Mouse (Mus musculus): ENCODE results near the gene Olfr155. TPM values are rescaled to one million over a fixed set of nuclear protein-coding genes. Genes with fewer than 3 reads are reported as not detected.

Gene Olfr155
- polyA plus RNA-seq (2012; fragmentation: generic; extraction: Trizol), result not detected

DNA sequence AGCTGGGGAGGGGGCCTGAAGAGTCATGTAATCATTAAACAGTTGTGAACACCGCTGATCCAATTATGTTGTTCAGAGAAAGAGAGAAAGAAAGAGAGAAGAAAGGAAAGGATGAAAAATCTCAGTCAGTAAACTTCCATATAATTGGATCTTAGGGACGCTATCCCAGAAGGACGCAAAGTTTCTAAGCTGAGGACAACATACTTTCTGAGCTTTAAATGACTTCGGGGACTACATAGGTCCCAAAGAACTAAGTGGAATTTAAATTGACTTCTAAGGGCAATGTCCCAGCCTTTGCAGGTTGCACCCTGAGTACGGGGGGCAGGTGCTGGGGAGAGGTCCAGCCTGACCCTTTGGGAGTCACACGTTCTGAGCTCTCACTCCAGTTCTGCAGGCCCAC, at the start of gene Olfr155:
Gene Olfr155, plus strand, starts transcription at position 301 of the 400 bp plus-strand sequence.
- no peak within 1 kb of the TSS for H3ac ChIP-seq (ENCODE audit: control insufficient read depth, insufficient read length)
- no peaks in the 10 kb centered on the region for H3K79me2 ChIP-seq (ENCODE audit: control insufficient read depth, insufficient read depth)
- no peak within 1 kb of the TSS for H3K4me3 ChIP-seq
- H3K36me3 ChIP-seq (ENCODE audit: control insufficient read depth, insufficient read depth), result no peaks in the 10 kb centered on the region
- TF ChIP-seq POLR2A (IDR thresholded peaks at IDR 0.05; ENCODE audit: insufficient read length, low read depth) (no peak), E2F4 (IDR thresholded peaks at IDR 0.05; ENCODE audit: insufficient read depth) (no peak), TCF3 (IDR thresholded peaks at IDR 0.05; ENCODE audit: insufficient read length, low read depth) (no peak), TCF12 (IDR thresholded peaks at IDR 0.05; ENCODE audit: insufficient read depth, poor library complexity, severe bottlenecking) (no peak)
- H3K27me3 ChIP-seq (ENCODE audit: control insufficient read depth, insufficient read depth, insufficient read length), result peaks cover 35% of the 10 kb centered on the region
- no peak within 1 kb of the TSS for H3K4me2 ChIP-seq (ENCODE audit: low read depth)

DNA sequence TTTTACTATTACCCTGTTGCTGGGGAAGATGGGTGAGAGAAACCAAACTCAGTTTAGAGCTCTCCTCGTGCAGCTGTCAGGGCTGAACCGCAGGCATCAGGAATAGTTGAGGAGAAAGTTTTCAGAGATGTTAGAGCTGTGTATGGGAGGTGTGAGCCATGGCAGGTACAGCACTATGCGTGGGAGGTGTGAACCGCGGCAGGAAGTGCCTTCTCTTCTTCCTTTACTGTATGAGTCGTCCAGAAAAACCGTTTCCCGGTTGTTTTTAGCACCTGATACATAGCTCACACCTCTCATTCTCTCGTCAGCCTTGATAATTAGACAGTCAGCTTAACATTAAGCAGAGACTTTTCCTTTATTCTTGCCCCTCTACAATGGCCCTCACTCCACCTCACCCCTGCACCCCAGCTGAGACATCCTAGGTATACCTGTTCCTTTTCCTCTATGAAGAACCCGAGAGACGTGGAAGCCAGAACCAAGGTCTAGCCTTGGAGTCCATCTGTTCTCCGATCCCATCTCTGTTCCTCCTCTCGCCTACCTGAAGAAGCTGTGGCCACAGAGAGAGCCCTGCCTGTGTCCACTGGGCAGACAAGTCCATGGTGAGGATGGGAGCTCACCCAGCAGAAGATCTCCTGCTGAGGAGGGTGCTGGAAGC, 28.3 kb upstream of the Olfr155 start:
- Histone ChIP-seq H3K27me3 (ENCODE audit: control insufficient read depth, insufficient read depth, insufficient read length) (peaks cover 58% of the 10 kb centered on the region), H3K4me2 (ENCODE audit: low read depth) (no peak overlapping the region), H3K4me3 (no peak overlapping the region), H3K36me3 (ENCODE audit: control insufficient read depth, insufficient read depth) (no peaks in the 10 kb centered on the region), H3K79me2 (ENCODE audit: control insufficient read depth, insufficient read depth) (no peaks in the 10 kb centered on the region), H3ac (ENCODE audit: control insufficient read depth, insufficient read length) (no peak overlapping the region)
- TF ChIP-seq USF1 (IDR thresholded peaks at IDR 0.05; ENCODE audit: low read depth) (no peak), POLR2A (IDR thresholded peaks at IDR 0.05; ENCODE audit: insufficient read length, low read depth) (no peak), SRF (IDR thresholded peaks at IDR 0.05; ENCODE audit: control insufficient read depth, insufficient read length, low read depth) (no peak), E2F4 (IDR thresholded peaks at IDR 0.05; ENCODE audit: insufficient read depth) (no peak), CEBPB (IDR thresholded peaks at IDR 0.05; ENCODE audit: insufficient read depth, poor library complexity, severe bottlenecking) (no peak), REST (IDR thresholded peaks at IDR 0.05; ENCODE audit: insufficient read depth, insufficient read length) (no peak), MYOD1 (IDR thresholded peaks at IDR 0.05; ENCODE audit: control insufficient read depth in 1 of 3, insufficient read length in 2 of 3, low read depth in 2 of 3) (no peak), POLR2AphosphoS2 (IDR thresholded peaks at IDR 0.05; ENCODE audit: insufficient read length, low read depth) (no peak), TCF3 (IDR thresholded peaks at IDR 0.05; ENCODE audit: insufficient read length, low read depth) (no peak), MAX (IDR thresholded peaks at IDR 0.05; ENCODE audit: low read depth) (no peak), TCF12 (IDR thresholded peaks at IDR 0.05; ENCODE audit: insufficient read depth, poor library complexity, severe bottlenecking) (no peak), MYOG (IDR thresholded peaks at IDR 0.05; ENCODE audit: control insufficient read depth in 1 of 3, insufficient read depth in 1 of 3, insufficient read length in 2 of 3, low read depth in 2 of 3) (no peak)

DNA sequence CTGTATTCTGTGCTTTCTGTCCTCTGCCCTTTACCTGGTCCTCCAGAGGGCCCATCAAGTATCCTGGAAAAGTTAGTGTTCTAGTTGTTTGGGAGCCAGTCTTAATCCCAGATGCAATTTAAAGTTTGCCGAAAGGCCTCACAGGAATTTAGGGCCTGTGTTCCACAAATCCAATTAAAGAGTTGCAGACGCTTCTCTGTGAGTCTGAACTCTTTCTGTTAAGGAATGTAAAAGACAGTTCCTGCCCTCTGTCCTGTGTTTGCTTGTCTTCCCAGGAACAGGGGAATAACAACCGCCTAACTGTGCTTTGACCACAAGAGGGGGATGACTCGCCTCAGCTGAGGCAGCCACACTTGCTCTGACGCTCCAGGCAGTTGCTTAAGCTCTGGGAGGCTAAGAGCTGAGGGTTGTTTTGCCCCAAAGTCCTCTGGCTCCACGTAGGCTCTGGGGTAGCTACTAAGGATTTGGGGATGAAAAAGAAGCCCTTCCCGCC, 27.5 kb upstream of the Olfr155 start, which contains the start of gene Olfr156:
Gene Olfr156, minus strand, starts transcription at position 51 of the 493 bp plus-strand sequence.
- TF ChIP-seq POLR2A (IDR thresholded peaks at IDR 0.05; ENCODE audit: insufficient read length, low read depth) (no peak), MAX (IDR thresholded peaks at IDR 0.05; ENCODE audit: low read depth) (no peak), REST (IDR thresholded peaks at IDR 0.05; ENCODE audit: insufficient read depth, insufficient read length) (no peak), MYOD1 (IDR thresholded peaks at IDR 0.05; ENCODE audit: control insufficient read depth in 1 of 3, insufficient read length in 2 of 3, low read depth in 2 of 3) (no peak), USF1 (IDR thresholded peaks at IDR 0.05; ENCODE audit: low read depth) (no peak), CEBPB (IDR thresholded peaks at IDR 0.05; ENCODE audit: insufficient read depth, poor library complexity, severe bottlenecking) (no peak), TCF12 (IDR thresholded peaks at IDR 0.05; ENCODE audit: insufficient read depth, poor library complexity, severe bottlenecking) (no peak), SRF (IDR thresholded peaks at IDR 0.05; ENCODE audit: control insufficient read depth, insufficient read length, low read depth) (no peak), TCF3 (IDR thresholded peaks at IDR 0.05; ENCODE audit: insufficient read length, low read depth) (no peak), E2F4 (IDR thresholded peaks at IDR 0.05; ENCODE audit: insufficient read depth) (no peak), POLR2AphosphoS2 (IDR thresholded peaks at IDR 0.05; ENCODE audit: insufficient read length, low read depth) (no peak), MYOG (IDR thresholded peaks at IDR 0.05; ENCODE audit: control insufficient read depth in 1 of 3, insufficient read depth in 1 of 3, insufficient read length in 2 of 3, low read depth in 2 of 3) (no peak)
- Histone ChIP-seq H3ac (ENCODE audit: control insufficient read depth, insufficient read length) (no peak within 1 kb of the TSS), H3K4me2 (ENCODE audit: low read depth) (no peak within 1 kb of the TSS), H3K27me3 (ENCODE audit: control insufficient read depth, insufficient read depth, insufficient read length) (peaks cover 55% of the 10 kb centered on the region), H3K36me3 (ENCODE audit: control insufficient read depth, insufficient read depth) (no peaks in the 10 kb centered on the region), H3K4me3 (no peak within 1 kb of the TSS), H3K79me2 (ENCODE audit: control insufficient read depth, insufficient read depth) (no peaks in the 10 kb centered on the region)

DNA sequence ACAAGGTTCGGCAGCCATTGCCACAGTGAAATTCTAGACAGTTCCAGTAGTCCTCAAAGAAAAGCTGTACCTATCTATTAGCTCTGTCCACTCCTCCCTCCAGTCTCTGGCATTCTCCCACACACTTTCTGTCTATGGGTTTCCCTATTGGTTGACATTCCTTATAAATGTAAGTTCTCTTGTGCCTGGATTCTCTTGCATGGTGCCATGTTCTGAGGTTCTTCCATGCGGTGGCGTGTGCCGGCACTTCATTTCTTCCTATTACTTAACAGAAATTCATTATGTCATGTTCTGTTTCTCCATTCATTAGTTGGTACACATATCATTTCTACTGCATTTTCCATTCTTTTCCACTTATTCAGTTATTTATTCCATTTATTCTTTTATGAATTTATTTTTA, 22.6 kb upstream of the Olfr155 start:
- no peaks in the 10 kb centered on the region for H3K79me2 ChIP-seq (ENCODE audit: control insufficient read depth, insufficient read depth)
- no peaks in the 10 kb centered on the region for H3K36me3 ChIP-seq (ENCODE audit: control insufficient read depth, insufficient read depth)
- no peak overlapping the region for H3K4me2 ChIP-seq (ENCODE audit: low read depth)
- peaks cover 31% of the 10 kb centered on the region for H3K27me3 ChIP-seq (ENCODE audit: control insufficient read depth, insufficient read depth, insufficient read length)
- no peak overlapping the region for H3ac ChIP-seq (ENCODE audit: control insufficient read depth, insufficient read length)
- no peak for TF ChIP-seq SRF (IDR thresholded peaks at IDR 0.05; ENCODE audit: control insufficient read depth, insufficient read length, low read depth)
- no peak for TF ChIP-seq POLR2A (IDR thresholded peaks at IDR 0.05; ENCODE audit: insufficient read length, low read depth)
- no peak for TF ChIP-seq TCF12 (IDR thresholded peaks at IDR 0.05; ENCODE audit: insufficient read depth, poor library complexity, severe bottlenecking)
- TF ChIP-seq E2F4 (IDR thresholded peaks at IDR 0.05; ENCODE audit: insufficient read depth), result no peak
- H3K4me3 ChIP-seq, result no peak overlapping the region

- no peaks in the 10 kb centered on the region for H3K36me3 ChIP-seq (ENCODE audit: control insufficient read depth, insufficient read depth)
- H3ac ChIP-seq (ENCODE audit: control insufficient read depth, insufficient read length), result no peak overlapping the region
- TF ChIP-seq TCF12 (IDR thresholded peaks at IDR 0.05; ENCODE audit: insufficient read depth, poor library complexity, severe bottlenecking) (no peak), REST (IDR thresholded peaks at IDR 0.05; ENCODE audit: insufficient read depth, insufficient read length) (no peak), E2F4 (IDR thresholded peaks at IDR 0.05; ENCODE audit: insufficient read depth) (no peak), TCF3 (IDR thresholded peaks at IDR 0.05; ENCODE audit: insufficient read length, low read depth) (no peak), CEBPB (IDR thresholded peaks at IDR 0.05; ENCODE audit: insufficient read depth, poor library complexity, severe bottlenecking) (no peak), POLR2AphosphoS2 (IDR thresholded peaks at IDR 0.05; ENCODE audit: insufficient read length, low read depth) (no peak), SRF (IDR thresholded peaks at IDR 0.05; ENCODE audit: control insufficient read depth, insufficient read length, low read depth) (no peak), POLR2A (IDR thresholded peaks at IDR 0.05; ENCODE audit: insufficient read length, low read depth) (no peak), MAX (IDR thresholded peaks at IDR 0.05; ENCODE audit: low read depth) (no peak), USF1 (IDR thresholded peaks at IDR 0.05; ENCODE audit: low read depth) (no peak), MYOG (IDR thresholded peaks at IDR 0.05; ENCODE audit: control insufficient read depth in 1 of 3, insufficient read depth in 1 of 3, insufficient read length in 2 of 3, low read depth in 2 of 3) (no peak), MYOD1 (IDR thresholded peaks at IDR 0.05; ENCODE audit: control insufficient read depth in 1 of 3, insufficient read length in 2 of 3, low read depth in 2 of 3) (no peak)
- H3K4me3 ChIP-seq, result no peak overlapping the region
- H3K4me2 ChIP-seq (ENCODE audit: low read depth), result no peak overlapping the region
- no peaks in the 10 kb centered on the region for H3K79me2 ChIP-seq (ENCODE audit: control insufficient read depth, insufficient read depth)
- peaks cover 42% of the 10 kb centered on the region for H3K27me3 ChIP-seq (ENCODE audit: control insufficient read depth, insufficient read depth, insufficient read length)
Measured at GRCm38 (mm10) chr4:43832031-43832430, 19.3 kb upstream of the Olfr155 start.
